Comparison of ENCODE assay signal across 28 mouse cellular contexts in genomic region chr16:90701541-90701940, GRCm38 (mm10). TPM values are rescaled to one million over a fixed set of nuclear protein-coding genes. Genes with fewer than 3 reads are reported as not detected.
"Had no signal": no experiment of that assay in that cellular context is flagged by ENCODE, and none has a peak within 500 bp of the region (broad histone marks: within the 10 kb centered on the region; RNA-seq: fewer than 3 reads in every experiment).

No protein-coding gene starts in this region.

- H3K4me2 ChIP-seq: heart, embryonic 11.5 days; heart, embryonic 13.5 days; heart, embryonic 15.5 days; hindbrain, embryonic 13.5 days; hindbrain, embryonic 15.5 days; kidney, embryonic 15.5 days; limb, embryonic 12.5 days; liver, embryonic 13.5 days had no signal

- H3K4me1 ChIP-seq: hindbrain, embryonic 15.5 days had no signal

- H3K9ac ChIP-seq: heart, embryonic 13.5 days; heart, embryonic 15.5 days; hindbrain, embryonic 13.5 days; hindbrain, embryonic 15.5 days; kidney, embryonic 15.5 days; limb, embryonic 12.5 days; liver, embryonic 13.5 days had no signal

- ATAC-seq: hindbrain, postnatal 0 days; intestine, embryonic 16.5 days had no signal

- H3K36me3 ChIP-seq: heart, embryonic 13.5 days; heart, embryonic 15.5 days; hindbrain, embryonic 13.5 days; hindbrain, embryonic 15.5 days; kidney, embryonic 15.5 days; limb, embryonic 10.5 days; limb, embryonic 12.5 days; liver, embryonic 13.5 days had no signal

- DNase-seq: gastrocnemius, adult 2 months; gastrocnemius, postnatal 10 days; gastrocnemius, postnatal 25 days; heart, adult 18-20 months; heart, postnatal 14 days; heart, postnatal 36 days; kidney, adult 11 months; kidney, adult 2 months; kidney, adult 9 months; kidney, postnatal 14 days; kidney, postnatal 36 days; liver, embryonic 13.5 days had no signal

- H3K4me3 ChIP-seq: gastrocnemius, adult 2 months; heart, embryonic 13.5 days; heart, embryonic 15.5 days; hindbrain, embryonic 13.5 days; hindbrain, embryonic 15.5 days; kidney, embryonic 15.5 days; left cerebral cortex, adult 2 months; limb, embryonic 10.5 days; limb, embryonic 12.5 days; liver, embryonic 13.5 days had no signal

- H3K27me3 ChIP-seq: heart, embryonic 13.5 days; heart, embryonic 15.5 days; hindbrain, embryonic 15.5 days; limb, embryonic 12.5 days; liver, embryonic 13.5 days had no signal

- H3K27ac ChIP-seq: gastrocnemius, adult 2 months; heart, embryonic 13.5 days; heart, embryonic 15.5 days; hindbrain, embryonic 13.5 days; hindbrain, embryonic 15.5 days; hindbrain, postnatal 0 days; kidney, embryonic 15.5 days; kidney, postnatal 0 days; left cerebral cortex, adult 2 months; limb, embryonic 10.5 days; limb, embryonic 12.5 days; liver, embryonic 13.5 days had no signal

- H3K9me3 ChIP-seq: heart, embryonic 13.5 days; heart, embryonic 15.5 days; hindbrain, embryonic 13.5 days; hindbrain, embryonic 15.5 days; kidney, embryonic 15.5 days; limb, embryonic 10.5 days; limb, embryonic 12.5 days had no signal

RNA-seq across cellular contexts. Expression of gene Mrap, which starts 36.5 kb away (rescaled TPM):
- total RNA-seq: hematopoietic stem cell, adult 5-6 weeks; layer of hippocampus, postnatal 10 days; left cerebral cortex, postnatal 36 days had no signal
- polyA plus RNA-seq: hindbrain, embryonic 13.5 days; intestine, embryonic 14.5 days; kidney, postnatal 0 days; limb, embryonic 12.5 days had no signal
